Mouse (Mus musculus): ENCODE measurements around the gene Ptprg. TPM values are rescaled to one million over a fixed set of nuclear protein-coding genes. Genes with fewer than 3 reads are reported as not detected.

Gene Ptprg
- total and polyA plus RNA-seq, 3 experiments = not detected

GRCm38 (mm10) chr14:11793847-11794246 is 240.5 kb downstream of the Ptprg start:
- H3K4me1 ChIP-seq (ENCODE audit: control insufficient read depth in 1 of 2, insufficient read depth in 2 of 2, low read length in 2 of 2) = no peaks in the 10 kb centered on the region
- no peaks in the 10 kb centered on the region for H3K9me3 ChIP-seq (replicated peaks; ENCODE audit: insufficient read depth, low read length)
- H3K27ac ChIP-seq (ENCODE audit: control insufficient read depth, low read depth, low read length) = no peak overlapping the region
- H3K4me3 ChIP-seq (ENCODE audit: control insufficient read depth in 1 of 2, insufficient read depth in 1 of 2, low read depth in 2 of 2, low read length in 2 of 2) = no peak overlapping the region
- TF ChIP-seq ZC3H11A (IDR thresholded peaks at IDR 0.05; ENCODE audit: low read depth, low read length) (no peak), MAZ (IDR thresholded peaks at IDR 0.05; ENCODE audit: low read depth, low read length) (no peak), POLR2AphosphoS2 (IDR thresholded peaks at IDR 0.05; ENCODE audit: low read length) (no peak), CHD1 (IDR thresholded peaks at IDR 0.05; ENCODE audit: low read depth, low read length) (no peak), GABPA (IDR thresholded peaks at IDR 0.05; ENCODE audit: low read depth, low read length) (no peak)
- H3K9ac ChIP-seq (ENCODE audit: control insufficient read depth, low read depth, low read length, poor library complexity, severe bottlenecking) = no peak overlapping the region
- DNase-seq (ENCODE audit: low read depth, low spot score) = no peak
- no peaks in the 10 kb centered on the region for H3K79me2 ChIP-seq (ENCODE audit: control insufficient read depth, insufficient read depth, low read length, poor library complexity)
- H3K27me3 ChIP-seq (ENCODE audit: control insufficient read depth in 1 of 2, insufficient read depth in 2 of 2, low read length in 2 of 2) = no peaks in the 10 kb centered on the region
- no peaks in the 10 kb centered on the region for H3K36me3 ChIP-seq (ENCODE audit: control insufficient read depth in 1 of 2, insufficient read depth in 2 of 2, low read length in 2 of 2)

- DNase-seq (ENCODE audit: low read depth, low spot score) = no peak
- Histone ChIP-seq H3K36me3 (ENCODE audit: control insufficient read depth in 1 of 2, insufficient read depth in 2 of 2, low read length in 2 of 2) (no peaks in the 10 kb centered on the region), H3K4me3 (ENCODE audit: control insufficient read depth in 1 of 2, insufficient read depth in 1 of 2, low read depth in 2 of 2, low read length in 2 of 2) (no peak overlapping the region), H3K79me2 (ENCODE audit: control insufficient read depth, insufficient read depth, low read length, poor library complexity) (no peaks in the 10 kb centered on the region), H3K9me3 (replicated peaks; ENCODE audit: insufficient read depth, low read length) (no peaks in the 10 kb centered on the region), H3K4me1 (ENCODE audit: control insufficient read depth in 1 of 2, insufficient read depth in 2 of 2, low read length in 2 of 2) (no peaks in the 10 kb centered on the region), H3K27ac (ENCODE audit: control insufficient read depth, low read depth, low read length) (no peak overlapping the region), H3K9ac (ENCODE audit: control insufficient read depth, low read depth, low read length, poor library complexity, severe bottlenecking) (no peak overlapping the region), H3K27me3 (ENCODE audit: control insufficient read depth in 1 of 2, insufficient read depth in 2 of 2, low read length in 2 of 2) (no peaks in the 10 kb centered on the region)
- no peak for TF ChIP-seq RCOR1 (IDR thresholded peaks at IDR 0.05; ENCODE audit: low read depth, low read length)
- no peak for TF ChIP-seq ZMIZ1 (IDR thresholded peaks at IDR 0.05; ENCODE audit: low read depth, low read length)
- TF ChIP-seq CTCF (IDR thresholded peaks at IDR 0.05 in 2 of 3, conservative IDR thresholded peaks at IDR 0.05 in 1 of 3; ENCODE audit: control insufficient read depth in 1 of 3, insufficient read depth in 1 of 3, low read depth in 2 of 3, low read length in 3 of 3, poor library complexity in 1 of 3, severe bottlenecking in 1 of 3) = no peak
- no peak for TF ChIP-seq USF2 (IDR thresholded peaks at IDR 0.05; ENCODE audit: borderline replicate concordance in 1 of 2, insufficient read depth in 1 of 2, low read depth in 1 of 2, low read length in 2 of 2)
- TF ChIP-seq E2F4 (IDR thresholded peaks at IDR 0.05; ENCODE audit: borderline replicate concordance, low read depth, low read length) = no peak
- no peak for TF ChIP-seq MAFK (IDR thresholded peaks at IDR 0.05; ENCODE audit: borderline replicate concordance, low read depth, low read length)
- TF ChIP-seq ZKSCAN1 (IDR thresholded peaks at IDR 0.05; ENCODE audit: low read depth, low read length) = no peak
- TF ChIP-seq BHLHE40 (IDR thresholded peaks at IDR 0.05; ENCODE audit: borderline replicate concordance, low read depth, low read length) = no peak
- no peak for TF ChIP-seq GABPA (IDR thresholded peaks at IDR 0.05; ENCODE audit: low read depth, low read length)
- TF ChIP-seq MEF2A (IDR thresholded peaks at IDR 0.05; ENCODE audit: extremely low read depth, insufficient replicate concordance, low read depth, low read length, poor library complexity, severe bottlenecking) = no peak
- TF ChIP-seq EP300 (IDR thresholded peaks at IDR 0.05; ENCODE audit: low read depth in 1 of 2, low read length in 2 of 2) = no peak
- TF ChIP-seq UBTF (IDR thresholded peaks at IDR 0.05; ENCODE audit: borderline replicate concordance, insufficient read depth, low read depth, low read length) = no peak
- TF ChIP-seq POLR2AphosphoS2 (IDR thresholded peaks at IDR 0.05; ENCODE audit: low read length) = no peak
- TF ChIP-seq NELFE (IDR thresholded peaks at IDR 0.05; ENCODE audit: low read depth, low read length) = no peak
- TF ChIP-seq KAT2A (conservative IDR thresholded peaks at IDR 0.05; ENCODE audit: low read depth, low read length) = no peak
Observed at GRCm38 (mm10) chr14:11802355-11803035, 249.2 kb downstream of the Ptprg start.
